Mouse (Mus musculus) liver, embryonic 14.5 days (tissue): Measurements from ENCODE around the gene Tmem44.

Experiments used
- CTCF ChIP-seq: IDR thresholded peaks from 2 replicates; pipeline ENCODE4 v1.5.1; 2016; ENCODE audit warnings: antibody characterized with exemption, low read depth, control low read depth
- EP300 ChIP-seq: IDR thresholded peaks from 2 replicates; pipeline ENCODE4 v1.6.1; 2016; ENCODE audit warnings: antibody characterized with exemption, low read depth

- TF ChIP-seq CTCF (no peak), EP300 (no peak)
Measured at GRCm38 (mm10) chr16:30548291-30548690, 2.4 kb downstream of the Tmem44 start.
